Mouse (Mus musculus) small intestine, adult 2 months (tissue): ENCODE data around the gene Uggt2.

Experiments used
- CTCF ChIP-seq: fragments of 200-500 bp; IDR thresholded peaks from 2 replicates; pipeline ENCODE4 v1.5.1; 2012; ENCODE audit warnings: low read depth, mild to moderate bottlenecking, control low read depth, inconsistent platforms, low read length, moderate library complexity, mixed read lengths; ENCODE audit not compliant: insufficient replicate concordance, insufficient read length; ENCODE audit errors: extremely low read depth
- POLR2A ChIP-seq: fragments of 200-500 bp; IDR thresholded peaks from 2 replicates; pipeline ENCODE4 v1.6.1; 2012; ENCODE audit warnings: low read depth, mild to moderate bottlenecking, control low read depth, inconsistent platforms, low read length, moderate library complexity

DNA sequence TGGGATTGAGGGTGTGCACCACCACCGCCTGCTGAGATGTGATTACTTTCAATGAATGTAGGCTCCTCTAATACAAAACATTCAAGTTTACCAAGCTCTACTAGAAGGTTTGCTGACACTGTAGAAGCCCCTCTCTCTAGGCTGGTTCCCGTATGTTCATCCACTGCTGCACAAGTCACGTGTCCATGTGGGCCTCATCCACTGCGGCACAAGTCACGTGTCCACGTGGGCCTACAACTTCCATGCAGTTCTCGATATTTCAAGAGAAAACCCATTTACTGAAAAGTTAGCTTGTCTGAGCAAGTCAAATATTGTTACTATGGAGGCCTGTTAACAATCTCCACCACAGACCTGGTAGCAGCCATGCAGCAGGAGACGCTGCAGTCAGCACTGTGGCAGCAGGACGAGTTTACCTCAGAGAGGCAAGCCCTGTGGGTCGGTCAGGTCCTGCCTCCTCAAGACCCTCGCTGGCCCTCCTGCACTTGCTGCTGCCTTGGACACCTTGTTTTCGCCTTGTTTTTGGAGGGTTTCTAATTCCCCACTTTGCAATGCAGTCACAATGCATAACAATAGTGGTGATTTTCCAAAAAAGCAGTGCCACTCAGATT lies 62.0 kb downstream of the Uggt2 start:
- TF ChIP-seq CTCF = no peak
- no peak for TF ChIP-seq POLR2A
